Mouse (Mus musculus) liver, adult 2 months (tissue): Measurements from ENCODE around the gene Rtf1. TPM values are rescaled to one million over a fixed set of nuclear protein-coding genes. Genes with fewer than 3 reads are reported as not detected.
"Not testable (repeated sequence)": the region's sequence is repeated elsewhere in the genome, so short reads cannot be mapped to it uniquely, and the experiment has no call there.

Experiments
- DNase-seq: peaks from one replicate; pipeline ENCODE4 v3.0.0-alpha.2; 2011; ENCODE audit warnings: low read depth, low spot score; ENCODE audit errors: extremely low read depth
- H3K27ac ChIP-seq: fragments of 200-500 bp; replicated peaks from 2 replicates; pipeline ENCODE4 v1.5.1; 2012; ENCODE audit warnings: low read depth, mild to moderate bottlenecking, control low read depth, inconsistent platforms, low read length; ENCODE audit not compliant: insufficient read depth
- H3K27me3 ChIP-seq: fragments of 200-500 bp; 2 replicates; pipeline ENCODE4 v1.6.1; 2012; ENCODE audit warnings: mild to moderate bottlenecking, moderate library complexity, low read length, inconsistent platforms; ENCODE audit not compliant: control insufficient read depth, insufficient read depth
- H3K36me3 ChIP-seq: fragments of 200-500 bp; 2 replicates; pipeline ENCODE4 v1.6.1; 2012; ENCODE audit warnings: low read length, inconsistent platforms; ENCODE audit not compliant: control insufficient read depth, insufficient read depth
- H3K4me1 ChIP-seq: fragments of 200-500 bp; 2 replicates; pipeline ENCODE4 v1.6.1; 2011; ENCODE audit warnings: low read length; ENCODE audit not compliant: control insufficient read depth, insufficient read depth
- H3K4me3 ChIP-seq: fragments of 200-500 bp; 2 replicates; pipeline ENCODE4 v1.5.1; 2011; ENCODE audit warnings: low read depth, mild to moderate bottlenecking, control low read depth, low read length, moderate library complexity; ENCODE audit not compliant: insufficient read depth
- H3K79me2 ChIP-seq: fragments of 200-500 bp; 2 replicates; pipeline ENCODE4 v1.6.1; 2012; ENCODE audit warnings: inconsistent platforms, mild to moderate bottlenecking, low read length, moderate library complexity; ENCODE audit not compliant: control insufficient read depth, insufficient read depth
- H3K9ac ChIP-seq: fragments of 200-500 bp; 2 replicates; pipeline ENCODE4 v1.6.1; 2012; ENCODE audit warnings: low read depth, mild to moderate bottlenecking, control low read depth, inconsistent platforms, low read length
- CTCF ChIP-seq: fragments of 200-500 bp; IDR thresholded peaks from 2 replicates; pipeline ENCODE4 v1.5.1; 2011; ENCODE audit warnings: low read depth, low read length, control low read depth
- POLR2A ChIP-seq: fragments of 200-500 bp; IDR thresholded peaks from 2 replicates; pipeline ENCODE4 v1.6.1; 2011; ENCODE audit warnings: low read length, control low read depth; ENCODE audit not compliant: insufficient read depth; ENCODE audit errors: extremely low read depth
- WGBS: fragments of 180-500 bp; shearing (Covaris S2); methylation state at CpG from one replicate; pipeline ENCODE4 v1.1.7; 2018; 5-methylcytosine and 5-hydroxymethylcytosine counted together
- polyA plus RNA-seq: library from polyadenylated mRNA; depleted of rRNA; stranded (reverse); fragments of >200 nt; gene quantifications from 2 replicates; pipeline ENCODE4 v1.2.3, GENCODE M21; 2012
- total RNA-seq: library from RNA; depleted of rRNA; stranded (reverse); fragments of >200 nt; gene quantifications from 2 replicates; pipeline ENCODE4 v1.2.3, GENCODE M21; 2014

The Rtf1 gene
- total and polyA plus RNA-seq, 2 experiments = 5.2 to 5.4 TPM

- H3K36me3 ChIP-seq, H3K4me3 ChIP-seq, H3K4me1 ChIP-seq, H3K27me3 ChIP-seq, H3K79me2 ChIP-seq, H3K9ac ChIP-seq, H3K27ac ChIP-seq, DNase-seq: not testable (repeated sequence)
- 70% methylated on average over 22 of the region's 23 CpGs for WGBS
- peak; percentile 11; the same call in 1 of the 2 replicates for TF ChIP-seq CTCF
Measured at GRCm38 (mm10) chr2:119665744-119666143, 9.1 kb upstream of the Rtf1 start.

GRCm38 (mm10) chr2:119669010-119669409 lies 5.9 kb upstream of the Rtf1 start:
- H3K4me1 ChIP-seq = no peaks in the 10 kb centered on the region
- H3K4me3 ChIP-seq = no peak overlapping the region
- no peaks in the 10 kb centered on the region for H3K27me3 ChIP-seq
- no peaks in the 10 kb centered on the region for H3K36me3 ChIP-seq
- no peaks in the 10 kb centered on the region for H3K79me2 ChIP-seq
- no peak for TF ChIP-seq POLR2A
- peak; percentile 25; the same call in 1 of the 2 replicates for TF ChIP-seq CTCF
- H3K27ac ChIP-seq = no peak overlapping the region
- 34% methylated on average over 7 of the region's 7 CpGs for WGBS
- no peak overlapping the region for H3K9ac ChIP-seq
- peak; percentile 82 for DNase-seq

GRCm38 (mm10) chr2:119675215-119675784 lies 432 bp downstream of the Rtf1 start:
- H3K36me3 ChIP-seq = 0 out of 2 replicates have a peak, but pooled peaks cover 2% of the 10 kb centered on the region
- TF ChIP-seq CTCF (no peak), POLR2A (no peak)
- H3K4me3 ChIP-seq = peak overlapping the region; percentile 78
- H3K27me3 ChIP-seq = no peaks in the 10 kb centered on the region
- peaks cover 24% of the 10 kb centered on the region for H3K79me2 ChIP-seq
- H3K9ac ChIP-seq = peak overlapping the region; percentile 94
- under 1% methylated on average over 38 of the region's 39 CpGs for WGBS
- DNase-seq = peak; percentile 29
- H3K27ac ChIP-seq = peak overlapping the region; percentile 42
- H3K4me1 ChIP-seq = peaks cover 3% of the 10 kb centered on the region; the same call in 1 of the 2 replicates

- H3K27me3 ChIP-seq = no peaks in the 10 kb centered on the region
- 1% methylated on average over 5 of the region's 5 CpGs for WGBS
- peaks cover 3% of the 10 kb centered on the region; the same call in 1 of the 2 replicates for H3K4me1 ChIP-seq
- peak overlapping the region; percentile 94; the same call in 1 of the 2 replicates for H3K9ac ChIP-seq
- H3K79me2 ChIP-seq = peaks cover 24% of the 10 kb centered on the region
- H3K36me3 ChIP-seq = 0 out of 2 replicates have a peak, but pooled peaks cover 2% of the 10 kb centered on the region
- no peak for DNase-seq
- peak overlapping the region; percentile 78 for H3K4me3 ChIP-seq
- no peak overlapping the region for H3K27ac ChIP-seq
- no peak for TF ChIP-seq CTCF
- no peak for TF ChIP-seq POLR2A
Measured at GRCm38 (mm10) chr2:119675831-119676230, 963 bp downstream of the Rtf1 start.

- TF ChIP-seq CTCF = no peak
- TF ChIP-seq POLR2A = no peak
- Histone ChIP-seq H3K79me2 (peaks cover 26% of the 10 kb centered on the region; the same call in 1 of the 2 replicates), H3K4me3 (no peak overlapping the region), H3K27me3 (no peaks in the 10 kb centered on the region), H3K27ac (no peak overlapping the region), H3K4me1 (no peaks in the 10 kb centered on the region; the same call in 1 of the 2 replicates), H3K9ac (no peak overlapping the region), H3K36me3 (peaks cover 3% of the 10 kb centered on the region; the same call in 1 of the 2 replicates)
- DNase-seq = no peak
- WGBS = 100% methylated on average over 2 of the region's 2 CpGs
Measured at GRCm38 (mm10) chr2:119683706-119684105, 8.8 kb downstream of the Rtf1 start.

- Histone ChIP-seq H3K4me3 (no peak overlapping the region), H3K4me1 (no peaks in the 10 kb centered on the region), H3K79me2 (no peaks in the 10 kb centered on the region; the same call in 1 of the 2 replicates), H3K27me3 (no peaks in the 10 kb centered on the region), H3K9ac (no peak overlapping the region), H3K36me3 (peaks cover 8% of the 10 kb centered on the region), H3K27ac (no peak overlapping the region)
- WGBS = 88% methylated on average over 9 of the region's 9 CpGs
- TF ChIP-seq CTCF = no peak
- no peak for TF ChIP-seq POLR2A
- DNase-seq = no peak
Measured at GRCm38 (mm10) chr2:119692003-119692701, 17.3 kb downstream of the Rtf1 start.
